Mouse (Mus musculus) lung, adult 2 months (tissue): Measurements from ENCODE around the gene Dynll1.

Experiments
- CTCF ChIP-seq: fragments of 200-500 bp; IDR thresholded peaks from 2 replicates; pipeline ENCODE4 v1.5.1; 2011; ENCODE audit warnings: mild to moderate bottlenecking, low read length, control low read depth; ENCODE audit not compliant: insufficient read depth
- POLR2A ChIP-seq: fragments of 200-500 bp; IDR thresholded peaks from 2 replicates; pipeline ENCODE4 v1.6.1; 2011; ENCODE audit warnings: low read depth, mild to moderate bottlenecking, control low read depth, low read length, borderline replicate concordance; ENCODE audit errors: extremely low read depth

GRCm38 (mm10) chr5:115272812-115273548 lies 27.8 kb downstream of the Dynll1 start, which contains the start of gene Rnf10:
- TF ChIP-seq CTCF: no peak
- peak; percentile 96 for TF ChIP-seq POLR2A
